Mouse (Mus musculus) thymus, postnatal 25 days (tissue): ENCODE measurements around the gene Clpsl2.
"Not testable (repeated sequence)": the region's sequence is repeated elsewhere in the genome, so short reads cannot be mapped to it uniquely, and the experiment has no call there.

Source experiments
- DNase-seq: peaks from one replicate; pipeline ENCODE4 v3.0.0; 2022

Clpsl2 gene

GRCm38 (mm10) chr17:28521071-28521726 lies 28.0 kb upstream of the Clpsl2 start:
- DNase-seq = peak; percentile 68

DNA sequence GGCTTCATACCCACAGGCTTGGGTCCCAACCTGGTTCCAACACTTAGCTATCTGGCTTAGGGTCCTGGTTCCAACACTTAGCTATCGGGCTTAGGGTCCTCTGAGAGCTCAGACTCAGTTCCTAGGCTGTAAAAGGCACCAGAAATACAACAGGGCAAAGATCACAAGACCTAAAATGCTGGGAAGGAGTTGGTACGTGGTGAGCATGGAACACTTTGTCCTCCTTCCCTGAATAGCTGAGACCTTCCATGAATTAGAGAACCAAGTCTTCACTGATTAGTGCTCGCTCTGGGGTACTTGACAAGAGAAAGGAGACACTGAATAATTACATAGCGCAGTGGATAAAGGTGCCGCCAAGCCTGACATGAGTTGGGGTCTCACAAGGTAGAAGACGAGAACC lies 27.3 kb upstream of the Clpsl2 start:
- DNase-seq = no peak

- peak; percentile 96 for DNase-seq
These were observed 26.4 kb upstream of the Clpsl2 start for GRCm38 (mm10) chr17:28522623-28523354.

DNA sequence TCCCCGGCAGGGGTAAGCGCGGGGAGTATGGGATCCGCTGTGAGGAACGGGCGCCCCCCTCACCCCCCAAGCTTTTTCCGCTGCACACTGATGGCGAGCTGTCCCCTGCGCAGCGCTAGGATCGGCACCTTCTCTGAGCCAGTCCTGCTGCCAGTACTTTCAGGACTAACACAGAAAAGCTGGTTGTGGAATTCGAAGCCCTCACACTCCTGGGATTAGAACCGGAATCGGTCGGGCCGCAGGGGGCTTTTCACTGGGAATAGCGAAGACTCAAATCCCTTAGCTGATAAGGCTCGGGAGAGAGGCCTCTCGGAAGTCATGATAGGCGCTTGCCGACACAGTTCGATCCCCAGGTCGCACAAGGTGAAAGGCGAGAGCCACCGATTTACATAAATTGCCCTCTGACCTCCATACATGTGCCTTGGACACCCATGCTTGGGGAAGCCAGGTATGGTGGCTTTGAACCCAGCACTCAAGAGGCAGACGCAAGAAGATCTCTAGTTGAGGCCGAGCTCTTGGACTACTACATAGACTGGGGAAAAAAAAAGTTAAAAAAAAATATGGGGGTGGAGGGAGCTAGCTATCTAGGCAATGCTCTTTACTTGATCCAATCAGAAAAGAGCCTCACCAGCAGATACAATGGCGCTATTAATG lies 25.7 kb upstream of the Clpsl2 start:
- DNase-seq = no peak

- no peak for DNase-seq
These were observed 25.1 kb upstream of the Clpsl2 start for GRCm38 (mm10) chr17:28524009-28524695.

- DNase-seq = no peak
These were observed 24.3 kb upstream of the Clpsl2 start for GRCm38 (mm10) chr17:28524831-28525430.

DNA sequence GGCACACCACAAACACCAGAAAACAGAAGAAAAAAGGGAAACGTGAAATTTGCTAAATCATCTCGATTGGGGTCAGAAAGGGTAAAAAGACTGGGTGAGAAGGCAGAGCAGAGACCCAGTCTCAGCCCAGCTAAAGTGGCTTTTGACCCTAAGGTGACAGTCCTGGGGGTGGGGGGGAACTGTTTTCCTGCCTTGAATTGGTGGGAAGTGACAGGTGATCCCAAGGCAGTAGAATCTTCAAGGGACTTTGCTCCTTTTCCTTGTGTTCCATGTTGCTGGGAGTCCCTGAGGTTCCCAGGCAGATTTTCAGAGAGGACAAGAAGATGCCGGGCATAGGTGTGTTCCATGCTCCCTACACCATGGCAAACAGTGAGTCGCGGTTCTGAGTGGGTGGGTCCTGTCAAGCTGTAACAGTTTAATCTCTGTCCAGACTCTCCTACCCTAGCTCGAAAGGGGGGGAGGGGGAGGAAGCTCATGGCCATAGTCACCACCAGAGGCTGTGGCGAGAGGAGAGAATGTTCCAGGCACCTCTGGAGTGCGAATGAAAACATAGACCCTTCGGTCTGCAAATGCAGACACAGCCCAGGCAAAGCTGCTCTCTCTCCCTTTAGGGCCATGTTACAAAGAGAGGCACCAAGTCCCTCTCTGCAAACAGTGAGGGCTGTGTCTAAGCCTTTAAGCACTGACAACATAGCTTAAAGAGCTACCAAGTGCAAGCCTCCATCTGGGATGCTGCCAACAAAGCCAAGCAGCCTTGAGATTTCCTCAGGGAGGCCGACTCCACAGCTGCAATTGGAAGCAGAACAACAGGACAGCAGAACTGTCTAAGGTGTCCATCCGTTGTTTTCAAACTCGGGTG lies 21.8 kb upstream of the Clpsl2 start:
- no peak for DNase-seq

DNA sequence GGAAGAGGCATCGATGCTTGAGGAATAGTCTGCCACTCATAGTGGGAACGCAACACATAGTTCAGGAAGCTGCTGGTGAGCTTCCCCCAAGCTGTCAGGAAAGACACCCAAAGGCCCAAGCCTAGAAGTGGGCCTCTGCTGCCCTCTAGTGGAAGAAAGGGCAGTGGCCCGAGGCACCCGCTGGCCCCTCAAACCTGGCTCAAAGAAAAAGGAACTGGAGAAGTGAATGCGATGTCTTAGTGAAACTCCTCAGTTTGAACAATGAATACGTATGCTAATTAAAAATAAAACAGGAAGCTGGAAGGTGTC lies 21.2 kb upstream of the Clpsl2 start:
- DNase-seq = peak; percentile 91

- no peak for DNase-seq
These were observed 20.1 kb upstream of the Clpsl2 start for GRCm38 (mm10) chr17:28529116-28529515.

DNA sequence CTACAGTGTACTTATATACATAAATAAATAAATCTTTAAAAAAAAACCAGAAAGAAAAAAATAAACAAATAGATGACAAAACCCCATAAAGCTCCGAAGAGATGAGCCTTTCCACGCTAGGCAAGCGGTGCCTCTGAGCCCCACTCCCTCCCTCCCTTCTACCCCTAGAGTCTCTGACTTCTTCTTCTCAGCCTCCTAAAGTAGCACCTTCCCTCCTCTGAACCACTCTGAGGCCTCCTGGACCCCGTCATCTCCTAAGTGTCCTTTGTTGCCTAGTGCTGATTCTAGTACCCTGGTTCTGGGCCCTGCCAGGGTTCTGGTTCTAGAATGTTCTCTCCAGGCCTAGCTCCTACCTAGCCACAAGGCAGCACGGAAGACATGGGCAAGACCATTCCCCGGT lies 18.7 kb upstream of the Clpsl2 start, which contains the start of gene Armc12:
TSS of gene Armc12 (plus strand) at position 301 of the 400 bp plus-strand sequence.
- DNase-seq = no peak

DNA sequence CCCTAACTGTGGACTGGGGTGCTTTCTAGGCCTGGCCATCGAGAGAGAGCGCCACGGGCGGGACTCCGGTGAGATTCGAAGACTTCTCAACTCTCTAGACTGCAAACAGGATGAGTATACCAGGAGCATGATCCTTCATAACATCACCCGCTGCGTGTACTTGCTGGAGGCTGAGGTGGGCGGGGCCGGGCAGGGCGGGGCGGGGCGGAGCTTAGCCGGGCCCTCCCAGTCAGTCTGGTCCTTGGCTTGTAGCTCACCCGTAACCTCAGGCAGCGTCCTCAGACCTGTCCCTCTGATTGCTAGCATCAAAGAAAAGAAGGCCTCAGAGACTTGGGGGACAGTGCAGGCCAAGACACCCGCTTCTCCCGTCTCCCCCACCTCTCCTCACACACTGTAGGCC lies 17.3 kb upstream of the Clpsl2 start:
- no peak for DNase-seq

DNA sequence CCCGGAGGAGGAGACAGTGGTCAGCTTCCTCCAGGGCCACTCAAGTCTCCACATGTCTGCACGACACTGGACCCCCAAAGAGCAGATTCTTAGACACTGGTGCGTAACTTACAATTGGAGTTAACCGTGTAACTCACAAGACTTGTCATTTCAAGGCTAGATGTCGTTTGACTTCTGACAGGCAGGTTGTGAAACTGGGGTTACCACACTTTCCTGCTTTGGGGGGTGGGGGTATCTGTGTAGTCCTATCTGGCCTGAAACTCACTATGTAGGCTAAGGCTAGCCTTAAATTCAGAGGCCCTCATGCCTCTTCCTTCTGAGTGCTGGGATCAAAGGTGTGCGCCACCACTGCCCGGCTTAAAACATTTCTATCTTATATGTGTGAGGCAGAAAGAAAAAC lies 16.7 kb upstream of the Clpsl2 start:
- no peak for DNase-seq

DNA sequence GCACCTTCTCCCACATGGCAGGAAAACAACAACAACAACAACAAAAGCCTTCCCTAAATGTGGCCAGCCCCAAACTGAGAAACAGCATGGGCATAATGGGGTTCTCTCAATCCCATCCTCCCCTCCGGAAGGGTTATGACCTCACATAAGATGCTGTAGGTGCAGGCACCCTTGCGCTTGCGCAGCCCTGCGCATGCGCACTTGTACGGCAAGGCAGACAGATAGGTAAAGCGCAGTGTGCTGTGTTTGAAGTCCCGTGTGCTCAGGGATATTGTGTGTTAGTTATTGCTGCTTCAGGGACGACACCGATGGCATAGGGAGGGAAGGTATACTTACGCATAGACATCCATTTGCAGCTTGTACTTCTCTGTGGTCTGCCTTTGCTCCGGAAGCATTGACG lies 15.9 kb upstream of the Clpsl2 start:
- DNase-seq = no peak

DNA sequence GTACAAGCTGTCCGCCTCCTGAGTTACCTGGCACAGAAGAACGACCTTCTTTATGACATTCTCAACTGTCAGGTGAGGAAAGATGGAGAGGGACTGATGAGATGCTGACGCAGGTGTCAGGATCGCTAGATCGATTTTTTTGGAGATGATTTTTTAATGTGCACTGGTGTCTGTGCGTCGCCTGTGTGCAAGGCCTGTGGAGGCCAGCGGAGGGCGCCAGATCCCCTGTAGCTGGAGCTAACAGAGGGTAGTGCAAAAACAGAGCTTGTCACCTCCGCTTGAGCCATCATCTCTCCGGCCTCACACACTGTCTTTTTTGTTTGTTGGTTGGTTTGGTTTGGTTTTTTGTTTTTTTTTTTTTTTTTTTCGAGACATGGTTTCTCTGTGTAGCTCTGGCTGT lies 11.3 kb upstream of the Clpsl2 start:
- no peak for DNase-seq

- DNase-seq = peak; percentile 21
These were observed 2.3 kb upstream of the Clpsl2 start for GRCm38 (mm10) chr17:28546925-28547324.

- no peak for DNase-seq
These were observed 661 bp upstream of the Clpsl2 start for GRCm38 (mm10) chr17:28548550-28548949.

DNA sequence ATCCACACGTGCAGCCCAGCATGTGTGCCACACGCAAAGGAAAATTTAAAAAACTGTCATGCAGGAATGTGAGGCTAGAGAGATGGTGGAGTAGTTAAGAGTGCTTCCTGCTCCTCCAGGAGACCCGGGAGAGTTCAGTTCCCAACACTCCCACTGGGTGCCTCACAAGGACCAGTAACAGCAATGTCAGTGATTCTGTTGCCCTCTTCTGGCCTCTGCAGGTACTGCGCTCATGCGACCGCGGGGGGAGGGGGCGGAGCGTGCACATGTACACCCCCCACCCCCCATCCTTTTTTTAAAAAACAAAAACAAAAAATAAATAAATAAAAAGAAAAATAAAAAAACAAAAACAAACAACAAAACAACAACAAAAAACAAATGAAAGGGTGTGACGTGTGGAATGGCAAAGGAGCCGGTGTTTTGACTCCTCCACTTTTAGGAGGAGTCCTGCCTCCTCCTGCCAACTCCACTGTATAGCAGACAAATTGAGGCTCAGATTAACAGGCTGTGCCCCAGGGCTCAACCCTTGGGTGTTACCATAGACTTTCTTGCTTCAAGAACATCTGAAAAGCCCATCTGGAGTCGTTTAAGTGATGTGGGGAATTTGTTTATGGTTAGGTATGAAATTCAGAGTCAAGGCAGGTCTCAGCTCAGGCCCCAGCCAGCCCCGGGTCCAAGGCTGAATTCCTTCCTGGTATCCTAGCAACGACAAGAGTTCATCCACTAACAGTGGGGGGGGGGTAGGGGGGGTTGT lies 4.0 kb downstream of the Clpsl2 start:
- DNase-seq = peak; percentile 80

- not testable (repeated sequence) for DNase-seq
These were observed 4.8 kb downstream of the Clpsl2 start for GRCm38 (mm10) chr17:28554021-28554420.

GRCm38 (mm10) chr17:28556635-28557396 lies 7.6 kb downstream of the Clpsl2 start:
- no peak for DNase-seq

DNA sequence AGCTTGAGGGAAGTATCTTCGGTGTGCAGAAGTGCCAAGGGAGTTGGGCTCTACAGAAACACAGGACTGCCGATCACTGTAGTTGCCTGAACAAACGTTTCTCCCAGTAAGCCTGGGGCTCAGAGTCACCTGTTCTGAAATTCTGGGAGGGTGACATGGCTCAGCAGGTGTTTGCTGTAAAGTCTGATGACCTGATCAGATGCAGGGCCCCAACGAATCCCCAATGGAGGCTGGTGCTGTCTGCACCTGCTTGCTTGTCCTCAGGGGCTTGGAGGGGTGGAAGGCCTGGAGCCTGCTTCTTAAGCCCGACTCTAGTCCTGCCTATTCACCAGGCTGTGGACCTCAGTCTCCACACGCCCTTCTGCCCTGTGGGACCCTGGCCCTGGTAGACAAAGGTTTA lies 8.6 kb downstream of the Clpsl2 start:
- DNase-seq = no peak

GRCm38 (mm10) chr17:28560598-28560997 lies 11.4 kb downstream of the Clpsl2 start, which contains the start of gene Clps:
Gene Clps (minus strand): TSS chr17:28560766.
- DNase-seq = no peak
